Mouse (Mus musculus): ENCODE measurements around the gene Cd72. TPM values are rescaled to one million over a fixed set of nuclear protein-coding genes. Genes with fewer than 3 reads are reported as not detected.

The Cd72 gene
- polyA plus RNA-seq, 1 experiment from 2014 or later, result 2.6 TPM

DNA sequence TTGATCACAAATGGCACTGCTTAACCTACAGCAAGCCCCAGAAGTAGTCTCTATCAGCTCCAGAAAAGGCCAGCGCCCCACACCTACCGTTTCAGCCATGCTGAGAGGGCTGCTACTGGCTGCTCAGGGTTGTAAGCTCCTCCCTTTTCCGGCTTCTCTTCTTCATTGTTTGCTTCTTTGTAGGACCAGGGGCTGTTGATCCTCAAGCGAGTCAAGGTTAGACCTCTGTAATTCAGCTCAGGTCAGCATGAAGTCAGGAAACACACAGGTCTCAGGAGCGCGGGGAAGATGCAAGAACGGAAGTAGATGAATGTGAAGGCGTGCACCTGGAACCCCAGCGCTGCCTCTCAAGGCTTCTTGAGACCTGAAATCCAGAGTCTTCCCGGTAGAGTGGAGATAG is 49.7 kb downstream of the Cd72 start:
- no peak overlapping the region for H3K9ac ChIP-seq (ENCODE audit: low read depth, low read length)
- H3K9me3 ChIP-seq (ENCODE audit: control insufficient read depth, low read length), result no peaks in the 10 kb centered on the region
- no peak overlapping the region for H3K4me2 ChIP-seq (ENCODE audit: low read depth, low read length)
- no peak overlapping the region for H3K27ac ChIP-seq (ENCODE audit: low read length)
- H3K36me3 ChIP-seq (ENCODE audit: control insufficient read depth, insufficient read depth, low read length), result no peaks in the 10 kb centered on the region
- ATAC-seq, result no peak
- 86% methylated on average over 10 of the region's 10 CpGs for WGBS
- H3K27me3 ChIP-seq (replicated peaks; ENCODE audit: control insufficient read depth, insufficient read depth, low read length), result no peaks in the 10 kb centered on the region
- peaks cover 43% of the 10 kb centered on the region for H3K4me1 ChIP-seq (ENCODE audit: control insufficient read depth, insufficient read depth, low read length)
- no peak overlapping the region for H3K4me3 ChIP-seq (ENCODE audit: low read length)

DNA sequence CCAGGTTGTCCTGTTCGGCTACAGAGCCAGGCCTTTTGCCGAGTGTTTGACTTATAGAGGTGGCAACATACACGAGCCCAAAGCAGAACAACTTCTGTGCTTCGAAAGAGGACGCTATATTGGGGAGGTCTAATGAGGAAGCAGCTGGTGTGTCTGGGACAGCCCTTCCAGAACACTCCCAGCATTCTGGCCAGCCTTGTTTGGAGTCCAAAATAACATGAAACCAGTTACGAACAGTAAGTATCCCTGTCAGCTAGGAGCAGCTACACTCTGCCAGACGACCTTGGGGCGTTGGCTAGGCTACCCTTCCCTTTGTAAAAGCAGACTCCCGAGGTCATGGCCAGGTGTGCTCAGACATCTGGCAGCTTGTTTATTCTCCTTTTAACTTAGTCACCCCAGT is 52.2 kb downstream of the Cd72 start:
- H3K4me1 ChIP-seq (ENCODE audit: control insufficient read depth, insufficient read depth, low read length), result peaks cover 47% of the 10 kb centered on the region
- 49% methylated on average over 9 of the region's 9 CpGs for WGBS
- no peak for ATAC-seq
- H3K4me2 ChIP-seq (ENCODE audit: low read depth, low read length), result peak overlapping the region; percentile 32; the same call in 1 of the 2 replicates
- peak overlapping the region; percentile 29 for H3K4me3 ChIP-seq (ENCODE audit: low read length)
- peak overlapping the region; percentile 45 for H3K9ac ChIP-seq (ENCODE audit: low read depth, low read length)
- no peaks in the 10 kb centered on the region for H3K36me3 ChIP-seq (ENCODE audit: control insufficient read depth, insufficient read depth, low read length)
- H3K27me3 ChIP-seq (replicated peaks; ENCODE audit: control insufficient read depth, insufficient read depth, low read length), result no peaks in the 10 kb centered on the region
- peak overlapping the region; percentile 34 for H3K27ac ChIP-seq (ENCODE audit: low read length)
- H3K9me3 ChIP-seq (ENCODE audit: control insufficient read depth, low read length), result no peaks in the 10 kb centered on the region

DNA sequence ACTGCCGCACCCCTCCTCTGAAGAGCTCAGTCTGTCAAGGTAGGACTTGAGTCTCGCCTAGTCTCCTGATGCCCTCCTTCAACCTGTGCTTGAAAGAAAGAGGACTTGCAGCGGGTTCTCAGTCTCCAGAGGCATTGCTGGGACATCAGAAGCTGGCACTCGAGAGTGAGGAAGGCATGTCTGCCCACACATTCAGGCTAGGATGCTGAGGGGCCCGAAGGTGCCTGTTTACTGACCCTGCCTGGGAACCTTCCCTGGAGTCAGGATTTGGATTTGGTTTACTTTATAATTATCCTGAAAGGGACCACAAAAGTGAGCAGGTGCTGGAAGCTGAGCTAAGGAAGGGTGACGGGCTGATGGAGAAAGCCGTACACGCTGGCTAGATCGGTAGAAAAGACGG is 52.9 kb downstream of the Cd72 start:
- H3K27ac ChIP-seq (ENCODE audit: low read length), result peak overlapping the region; percentile 34
- no peaks in the 10 kb centered on the region for H3K9me3 ChIP-seq (ENCODE audit: control insufficient read depth, low read length)
- peaks cover 45% of the 10 kb centered on the region for H3K4me1 ChIP-seq (ENCODE audit: control insufficient read depth, insufficient read depth, low read length)
- H3K9ac ChIP-seq (ENCODE audit: low read depth, low read length), result peak overlapping the region; percentile 45; the same call in 1 of the 2 replicates
- no peaks in the 10 kb centered on the region for H3K27me3 ChIP-seq (replicated peaks; ENCODE audit: control insufficient read depth, insufficient read depth, low read length)
- peak overlapping the region; percentile 29 for H3K4me3 ChIP-seq (ENCODE audit: low read length)
- H3K4me2 ChIP-seq (ENCODE audit: low read depth, low read length), result peak overlapping the region; percentile 32
- ATAC-seq, result no peak
- WGBS, result 78% methylated on average over 10 of the region's 10 CpGs
- no peaks in the 10 kb centered on the region for H3K36me3 ChIP-seq (ENCODE audit: control insufficient read depth, insufficient read depth, low read length)

DNA sequence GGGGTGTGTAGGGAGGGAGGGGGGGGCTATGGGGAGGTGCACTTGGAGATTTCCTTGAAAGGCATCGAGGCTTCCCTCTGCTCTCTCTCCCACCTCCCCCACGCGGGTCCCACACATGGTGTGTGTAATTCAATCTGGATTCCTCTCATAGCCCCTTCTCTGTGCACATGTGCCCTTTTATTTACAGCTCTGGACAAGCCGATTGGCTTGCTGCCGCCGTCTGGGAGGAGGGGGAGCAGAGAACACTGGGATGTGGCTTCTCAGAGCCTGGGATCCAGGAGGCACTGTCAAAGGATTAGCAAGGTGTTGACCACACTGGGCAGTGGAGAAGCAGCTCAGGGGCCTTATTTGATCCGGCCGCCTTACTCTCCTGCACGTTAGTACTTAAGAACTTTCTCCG is 53.5 kb downstream of the Cd72 start:
- peak overlapping the region; percentile 32 for H3K4me2 ChIP-seq (ENCODE audit: low read depth, low read length)
- WGBS, result 31% methylated on average over 10 of the region's 10 CpGs
- no peaks in the 10 kb centered on the region for H3K27me3 ChIP-seq (replicated peaks; ENCODE audit: control insufficient read depth, insufficient read depth, low read length)
- no peaks in the 10 kb centered on the region for H3K36me3 ChIP-seq (ENCODE audit: control insufficient read depth, insufficient read depth, low read length)
- H3K9me3 ChIP-seq (ENCODE audit: control insufficient read depth, low read length), result no peaks in the 10 kb centered on the region
- peak overlapping the region; percentile 34 for H3K27ac ChIP-seq (ENCODE audit: low read length)
- peaks cover 43% of the 10 kb centered on the region for H3K4me1 ChIP-seq (ENCODE audit: control insufficient read depth, insufficient read depth, low read length)
- H3K9ac ChIP-seq (ENCODE audit: low read depth, low read length), result peak overlapping the region; percentile 45; the same call in 1 of the 2 replicates
- H3K4me3 ChIP-seq (ENCODE audit: low read length), result peak overlapping the region; percentile 29
- peak; percentile 62 for ATAC-seq

DNA sequence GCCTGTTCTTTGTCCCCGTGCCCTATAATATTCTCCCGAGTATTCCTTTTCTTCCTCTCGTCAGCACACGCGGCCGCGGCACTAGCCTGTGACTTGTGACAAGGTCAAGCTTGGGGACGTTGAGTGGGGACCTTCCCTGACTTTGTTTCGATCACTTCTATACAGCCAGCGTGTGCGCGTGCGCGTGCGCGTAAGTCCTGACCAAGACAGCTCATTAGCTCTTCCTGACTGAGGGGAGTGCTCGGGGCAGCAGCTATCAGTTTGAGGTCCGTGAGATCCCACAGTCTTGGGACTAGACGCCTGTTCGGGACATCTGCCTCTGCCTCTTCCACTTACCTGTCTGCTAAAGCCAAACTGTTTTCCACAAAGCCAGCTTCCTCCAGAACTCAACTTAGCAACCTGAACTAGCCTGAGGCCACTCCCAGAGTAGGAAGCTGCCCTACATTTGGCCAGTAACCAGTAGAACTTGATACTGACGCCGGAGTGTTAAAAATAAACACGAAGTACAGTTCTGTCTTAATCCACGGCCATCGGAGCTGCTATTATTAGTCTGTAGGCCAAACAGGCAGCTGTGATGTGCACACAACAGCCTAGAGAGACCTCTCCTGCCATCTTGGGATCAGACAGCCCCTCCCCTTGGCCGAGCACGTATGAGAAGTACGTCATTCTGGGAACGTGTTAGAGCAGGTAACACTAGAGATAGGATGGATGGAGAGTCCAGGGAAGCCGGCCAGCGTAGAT is 54.9 kb downstream of the Cd72 start:
- Histone ChIP-seq H3K9ac (ENCODE audit: low read depth, low read length) (peak overlapping the region; percentile 2; the same call in 1 of the 2 replicates), H3K27ac (ENCODE audit: low read length) (peak overlapping the region; percentile 38), H3K9me3 (ENCODE audit: control insufficient read depth, low read length) (no peaks in the 10 kb centered on the region), H3K4me2 (ENCODE audit: low read depth, low read length) (peak overlapping the region; percentile 10; the same call in 1 of the 2 replicates), H3K36me3 (ENCODE audit: control insufficient read depth, insufficient read depth, low read length) (no peaks in the 10 kb centered on the region), H3K4me1 (ENCODE audit: control insufficient read depth, insufficient read depth, low read length) (peaks cover 47% of the 10 kb centered on the region), H3K27me3 (replicated peaks; ENCODE audit: control insufficient read depth, insufficient read depth, low read length) (no peaks in the 10 kb centered on the region), H3K4me3 (ENCODE audit: low read length) (0 out of 2 replicates have a peak overlapping the region, but pooled peaks have one; percentile 5)
- WGBS, result 77% methylated on average over 31 of the region's 31 CpGs
- ATAC-seq, result no peak

DNA sequence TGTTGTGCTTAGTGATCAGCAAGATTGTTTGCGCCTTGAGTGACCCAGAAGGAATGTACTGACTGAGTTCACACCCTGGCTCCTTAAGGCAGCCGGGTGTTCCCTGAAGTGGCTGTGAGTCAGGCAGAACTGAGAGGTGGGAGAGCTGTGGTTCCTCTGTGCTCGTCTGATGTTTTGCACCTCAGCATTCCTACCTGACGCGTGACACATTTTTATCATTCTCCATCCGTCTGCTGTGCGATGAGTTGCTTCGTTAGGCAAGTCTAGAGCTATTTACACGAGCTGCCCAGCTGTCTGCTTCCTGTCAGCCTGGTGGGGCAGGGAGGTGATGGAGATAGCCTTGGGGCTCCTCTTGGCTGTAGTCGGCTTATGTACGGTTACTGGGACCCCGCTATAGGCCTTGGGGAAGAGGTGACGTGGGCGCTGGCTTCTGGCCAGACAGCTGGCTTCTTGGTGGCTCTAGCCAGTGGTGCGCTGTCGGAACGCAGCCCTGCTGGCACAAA is 55.5 kb downstream of the Cd72 start:
- Histone ChIP-seq H3K27ac (ENCODE audit: low read length) (peak overlapping the region; percentile 38), H3K4me3 (ENCODE audit: low read length) (no peak overlapping the region), H3K9me3 (ENCODE audit: control insufficient read depth, low read length) (no peaks in the 10 kb centered on the region), H3K4me2 (ENCODE audit: low read depth, low read length) (peak overlapping the region; percentile 10; the same call in 1 of the 2 replicates), H3K4me1 (ENCODE audit: control insufficient read depth, insufficient read depth, low read length) (peaks cover 53% of the 10 kb centered on the region), H3K9ac (ENCODE audit: low read depth, low read length) (0 out of 2 replicates have a peak overlapping the region, but pooled peaks have one; percentile 2), H3K27me3 (replicated peaks; ENCODE audit: control insufficient read depth, insufficient read depth, low read length) (no peaks in the 10 kb centered on the region), H3K36me3 (ENCODE audit: control insufficient read depth, insufficient read depth, low read length) (no peaks in the 10 kb centered on the region)
- 46% methylated on average over 17 of the region's 17 CpGs for WGBS
- ATAC-seq, result peak; percentile 14; the same call in 1 of the 2 replicates

DNA sequence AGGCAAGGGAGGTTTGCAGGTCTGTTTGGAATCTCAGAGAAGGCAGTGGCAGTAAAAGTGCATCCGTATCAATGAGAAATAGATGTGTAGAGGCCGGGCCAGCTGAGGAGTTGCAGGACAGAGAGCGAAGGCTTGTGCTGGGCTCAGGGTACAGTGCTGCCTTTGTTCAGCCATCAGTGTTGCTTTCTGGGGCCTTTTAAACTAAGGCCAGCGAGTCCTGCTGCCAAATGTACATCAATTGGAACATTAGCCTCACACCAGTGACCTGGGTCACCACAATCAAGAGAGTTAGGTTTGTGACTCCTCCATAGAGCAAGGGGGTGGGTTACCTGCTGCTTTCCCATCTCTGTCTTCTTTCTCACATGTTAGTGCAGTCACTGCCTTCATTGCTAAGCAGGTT is 56.4 kb downstream of the Cd72 start:
- H3K4me2 ChIP-seq (ENCODE audit: low read depth, low read length), result no peak overlapping the region
- 65% methylated on average over 4 of the region's 4 CpGs for WGBS
- H3K27ac ChIP-seq (ENCODE audit: low read length), result 0 out of 2 replicates have a peak overlapping the region, but pooled peaks have one; percentile 21
- no peaks in the 10 kb centered on the region for H3K27me3 ChIP-seq (replicated peaks; ENCODE audit: control insufficient read depth, insufficient read depth, low read length)
- peaks cover 56% of the 10 kb centered on the region for H3K4me1 ChIP-seq (ENCODE audit: control insufficient read depth, insufficient read depth, low read length)
- H3K4me3 ChIP-seq (ENCODE audit: low read length), result no peak overlapping the region
- H3K9me3 ChIP-seq (ENCODE audit: control insufficient read depth, low read length), result no peaks in the 10 kb centered on the region
- no peak overlapping the region for H3K9ac ChIP-seq (ENCODE audit: low read depth, low read length)
- no peak for ATAC-seq
- no peaks in the 10 kb centered on the region for H3K36me3 ChIP-seq (ENCODE audit: control insufficient read depth, insufficient read depth, low read length)

Other genes with a start within 250 kb of the Cd72 start
- 1.2 and 1.4 TPM in 2 replicates for gene Atp8b5, start 187.5 kb downstream of the Cd72 start, polyA plus RNA-seq (2015; fragmentation: Nextera tagmentation; extraction: Ambion mirVana)
- 11.8 and 13.0 TPM in 2 replicates for gene Rusc2, start 72.6 kb downstream of the Cd72 start, polyA plus RNA-seq (2015; fragmentation: Nextera tagmentation; extraction: Ambion mirVana)
- 0.10 and 0.24 TPM in 2 replicates for gene Fam166b, start 25.5 kb downstream of the Cd72 start, polyA plus RNA-seq (2015; fragmentation: Nextera tagmentation; extraction: Ambion mirVana)
- 1.7 and 2.2 TPM in 2 replicates for gene Tesk1, start 12.7 kb downstream of the Cd72 start, polyA plus RNA-seq (2015; fragmentation: Nextera tagmentation; extraction: Ambion mirVana)
- gene Sit1, start 29.1 kb upstream of the Cd72 start, polyA plus RNA-seq (2015; fragmentation: Nextera tagmentation; extraction: Ambion mirVana), result not detected in 2 replicates
- gene Ccdc107, start 38.3 kb upstream of the Cd72 start, polyA plus RNA-seq (2015; fragmentation: Nextera tagmentation; extraction: Ambion mirVana), result 96.7 and 102 TPM in 2 replicates
- gene Arhgef39, start 45.1 kb upstream of the Cd72 start, polyA plus RNA-seq (2015; fragmentation: Nextera tagmentation; extraction: Ambion mirVana), result 40.9 and 49.7 TPM in 2 replicates
- gene Car9, start 52.3 kb upstream of the Cd72 start, polyA plus RNA-seq (2015; fragmentation: Nextera tagmentation; extraction: Ambion mirVana), result 25.0 and 25.2 TPM in 2 replicates
- gene Tpm2, start 69.1 kb upstream of the Cd72 start, polyA plus RNA-seq (2015; fragmentation: Nextera tagmentation; extraction: Ambion mirVana), result 574 and 599 TPM in 2 replicates
- gene Creb3, start 107.7 kb upstream of the Cd72 start, polyA plus RNA-seq (2015; fragmentation: Nextera tagmentation; extraction: Ambion mirVana), result 78.7 and 80.5 TPM in 2 replicates
- 41.2 and 41.9 TPM in 2 replicates for gene Tln1, start 108.1 kb upstream of the Cd72 start, polyA plus RNA-seq (2015; fragmentation: Nextera tagmentation; extraction: Ambion mirVana)
- 18.2 and 19.5 TPM in 2 replicates for gene Rgp1, start 124.1 kb upstream of the Cd72 start, polyA plus RNA-seq (2015; fragmentation: Nextera tagmentation; extraction: Ambion mirVana)
- gene Gba2, start 124.2 kb upstream of the Cd72 start, polyA plus RNA-seq (2015; fragmentation: Nextera tagmentation; extraction: Ambion mirVana), result 12.5 and 12.9 TPM in 2 replicates
- 1.0 TPM in 1 of 2 replicates, not detected in the other for gene Msmp, start 129.9 kb upstream of the Cd72 start, polyA plus RNA-seq (2015; fragmentation: Nextera tagmentation; extraction: Ambion mirVana)
- 4.9 and 6.2 TPM in 2 replicates for gene Npr2, start 177.3 kb upstream of the Cd72 start, polyA plus RNA-seq (2015; fragmentation: Nextera tagmentation; extraction: Ambion mirVana)
- 0.60 and 1.3 TPM in 2 replicates for gene Spag8, start 199.0 kb upstream of the Cd72 start, polyA plus RNA-seq (2015; fragmentation: Nextera tagmentation; extraction: Ambion mirVana)
- gene Hint2, start 201.8 kb upstream of the Cd72 start, polyA plus RNA-seq (2015; fragmentation: Nextera tagmentation; extraction: Ambion mirVana), result 187 and 208 TPM in 2 replicates
- gene Tmem8b, start 214.3 kb upstream of the Cd72 start, polyA plus RNA-seq (2015; fragmentation: Nextera tagmentation; extraction: Ambion mirVana), result 3.3 and 3.4 TPM in 2 replicates
- 1.6 and 2.2 TPM in 2 replicates for gene Fam221b, start 214.5 kb upstream of the Cd72 start, polyA plus RNA-seq (2015; fragmentation: Nextera tagmentation; extraction: Ambion mirVana)
- not detected in 2 replicates for gene Olfr70, start 246.2 kb upstream of the Cd72 start, polyA plus RNA-seq (2015; fragmentation: Nextera tagmentation; extraction: Ambion mirVana)